ENCODE assay signal across 10 mouse cellular contexts in genomic region chr11:110462975-110463578, GRCm38 (mm10).
DNase-seq lines count a peak whose midpoint lies in the region; ATAC-seq and TF ChIP-seq lines count a peak whose summit lies in the region.
"Had no signal": no experiment of that assay in that cellular context is flagged by ENCODE, and none has a peak within 500 bp of the region (broad histone marks: within the 10 kb centered on the region; RNA-seq: fewer than 3 reads in every experiment).

No protein-coding gene starts in this region.

- no peak overlapping the region for H3K27ac ChIP-seq in heart, embryonic 11.5 days (ENCODE audit: low read depth, low read length)
- H3K27ac ChIP-seq in heart, adult 2 months, result no peak overlapping the region
- H3K27ac ChIP-seq in bone marrow, adult 2 months (ENCODE audit: control insufficient read depth, insufficient read depth, low read depth, low read length, poor library complexity), result peak overlapping the region; percentile 44
- H3K27ac ChIP-seq: limb, embryonic 15.5 days had no signal

- 55% methylated on average over 8 of the region's 8 CpGs for WGBS in heart, embryonic 11.5 days (ENCODE audit: insufficient replicate concordance)
- WGBS in heart, adult 2 months, result 86% methylated on average over 8 of the region's 8 CpGs
- 58% methylated on average over 8 of the region's 8 CpGs for WGBS in bone marrow, adult 2 months

- no peak for DNase-seq in heart, adult 2 months
- DNase-seq in kidney, postnatal 36 days, result peak; percentile 36 to 68
- no peak for DNase-seq in layer of hippocampus, adult 18-20 months (ENCODE audit: low spot score in 2 of 2)
- DNase-seq in lung, adult 18-20 months, result no peak
- DNase-seq in gastrocnemius, postnatal 25 days, result no peak
- DNase-seq: cerebellum, postnatal 14 days had no signal

- no peaks in the 10 kb centered on the region for H3K36me3 ChIP-seq in heart, embryonic 11.5 days (ENCODE audit: control insufficient read depth, insufficient read depth, low read length)
- no peaks in the 10 kb centered on the region for H3K36me3 ChIP-seq in heart, adult 2 months (ENCODE audit: control insufficient read depth, insufficient read depth, low read length)
- H3K36me3 ChIP-seq: limb, embryonic 15.5 days had no signal

- intact Hi-C loops in heart, adult 2 months (cut with DNase I), result no loop called here

- TF ChIP-seq EP300 in heart, adult 2 months (IDR thresholded peaks at IDR 0.05; ENCODE audit: insufficient read depth, low read depth, low read length), result no peak

- H3K4me1 ChIP-seq in heart, embryonic 11.5 days (ENCODE audit: control insufficient read depth, insufficient read depth, low read length), result peaks cover 15% of the 10 kb centered on the region
- H3K4me1 ChIP-seq in heart, adult 2 months (ENCODE audit: control insufficient read depth, insufficient read depth, low read length), result no peaks in the 10 kb centered on the region
- H3K4me1 ChIP-seq in bone marrow, adult 2 months (ENCODE audit: control insufficient read depth, insufficient read depth, low read length), result peaks cover 2% of the 10 kb centered on the region; the same call in 1 of the 2 replicates
- H3K4me1 ChIP-seq: limb, embryonic 15.5 days had no signal

- H3K9me3 ChIP-seq in heart, embryonic 11.5 days (replicated peaks; ENCODE audit: control insufficient read depth, low read length), result no peaks in the 10 kb centered on the region
- H3K9me3 ChIP-seq: limb, embryonic 15.5 days had no signal

- TF ChIP-seq CTCF in heart, adult 2 months (IDR thresholded peaks at IDR 0.05), result no peak
- no peak for TF ChIP-seq CTCF in bone marrow, adult 2 months (IDR thresholded peaks at IDR 0.05; ENCODE audit: control insufficient read depth, insufficient read depth, low read length)

- H3K4me2 ChIP-seq in heart, embryonic 11.5 days, result no peak overlapping the region
- H3K4me2 ChIP-seq: limb, embryonic 15.5 days had no signal

- no peaks in the 10 kb centered on the region for H3K79me2 ChIP-seq in heart, adult 2 months (replicated peaks; ENCODE audit: control insufficient read depth, insufficient read depth, low read length)

- H3K9ac ChIP-seq in heart, embryonic 11.5 days (ENCODE audit: low read depth, low read length), result no peak overlapping the region
- H3K9ac ChIP-seq in heart, adult 2 months (ENCODE audit: low read depth, low read length), result no peak overlapping the region
- H3K9ac ChIP-seq: limb, embryonic 15.5 days had no signal

- peak; percentile 59; the same call in 1 of the 2 replicates for ATAC-seq in heart, embryonic 11.5 days (replicated peaks; ENCODE audit: insufficient number of reproducible peaks, low FRiP score, low TSS enrichment)
- peak; percentile 96 for ATAC-seq in megakaryocyte-erythroid progenitor cell, adult 5-6 weeks (replicated peaks; ENCODE audit: low FRiP score, low TSS enrichment, poor library complexity, severe bottlenecking)

- no peak overlapping the region for H3K4me3 ChIP-seq in heart, embryonic 11.5 days (ENCODE audit: low read depth, low read length)
- no peak overlapping the region for H3K4me3 ChIP-seq in heart, adult 2 months
- no peak overlapping the region for H3K4me3 ChIP-seq in bone marrow, adult 2 months (replicated peaks; ENCODE audit: control insufficient read depth, low read depth, low read length)
- H3K4me3 ChIP-seq: limb, embryonic 15.5 days had no signal

- H3K27me3 ChIP-seq in heart, embryonic 11.5 days (ENCODE audit: control insufficient read depth, insufficient read depth, low read length), result peaks cover 5% of the 10 kb centered on the region
- no peaks in the 10 kb centered on the region for H3K27me3 ChIP-seq in heart, adult 2 months (ENCODE audit: control insufficient read depth, insufficient read depth, low read length)
- H3K27me3 ChIP-seq: limb, embryonic 15.5 days had no signal

- TF ChIP-seq POLR2A in heart, adult 2 months (IDR thresholded peaks at IDR 0.05; ENCODE audit: insufficient read depth, low read depth, low read length), result no peak
- no peak for TF ChIP-seq POLR2A in bone marrow, adult 2 months (IDR thresholded peaks at IDR 0.05; ENCODE audit: borderline replicate concordance, control insufficient read depth, low read depth, low read length)

Comparison
In these comparisons a context has a peak if more than half of its experiments do, and no peak if none do; other contexts are left out.
1. DNase-seq: peak in kidney, postnatal 36 days (2 of 2); none in heart, adult 2 months (0 of 2), layer of hippocampus, adult 18-20 months (0 of 2), lung, adult 18-20 months (0 of 2) and gastrocnemius, postnatal 25 days (single experiment).